Mouse (Mus musculus) embryonic facial prominence, embryonic 12.5 days (tissue): ENCODE measurements around the gene Cox10. TPM values are rescaled to one million over a fixed set of nuclear protein-coding genes. Genes with fewer than 3 reads are reported as not detected.

ENCODE experiments used
- ATAC-seq: fragments of 200-750 bp; cut with Nextera tagmentation; 2 replicates; pipeline ENCODE4 v1.8.0; 2017; ENCODE audit not compliant: insufficient number of reproducible peaks, insufficient read depth, low FRiP score, low TSS enrichment
- H3K27ac ChIP-seq: fragments of 300-500 bp; sonication (generic); 2 replicates; pipeline ENCODE4 v1.5.1; 2016; ENCODE audit warnings: mild to moderate bottlenecking
- H3K27me3 ChIP-seq: fragments of 300-500 bp; sonication (generic); 2 replicates; pipeline ENCODE4 v1.6.1; 2016; ENCODE audit warnings: mild to moderate bottlenecking, moderate library complexity
- H3K36me3 ChIP-seq: fragments of 300-500 bp; sonication (generic); 2 replicates; pipeline ENCODE4 v1.6.1; 2016; ENCODE audit warnings: mild to moderate bottlenecking
- H3K4me1 ChIP-seq: fragments of 300-500 bp; sonication (generic); 2 replicates; pipeline ENCODE4 v1.6.1; 2016
- H3K4me2 ChIP-seq: fragments of 300-500 bp; sonication (generic); replicated peaks from 2 replicates; pipeline ENCODE4 v1.6.1; 2016; ENCODE audit warnings: mild to moderate bottlenecking, moderate library complexity
- H3K4me3 ChIP-seq: fragments of 300-500 bp; sonication (generic); 2 replicates; pipeline ENCODE4 v1.5.1; 2016; ENCODE audit warnings: mild to moderate bottlenecking
- H3K9ac ChIP-seq: fragments of 300-500 bp; sonication (generic); 2 replicates; pipeline ENCODE4 v1.6.1; 2016; ENCODE audit warnings: mild to moderate bottlenecking, moderate library complexity
- H3K9me3 ChIP-seq: fragments of 300-500 bp; sonication (generic); 2 replicates; pipeline ENCODE4 v1.6.1; 2016; ENCODE audit warnings: mild to moderate bottlenecking, moderate library complexity
- WGBS: fragments of 180-500 bp; shearing (Covaris S2); methylation state at CpG from one replicate; pipeline ENCODE4 v1.1.7; 2016; 5-methylcytosine and 5-hydroxymethylcytosine counted together
- polyA plus RNA-seq: library from polyadenylated mRNA; unstranded; fragments of >200 nt; fragmentation: Nextera tagmentation; extraction: Ambion mirVana; gene quantifications from 2 replicates; pipeline ENCODE4 v1.2.1, GENCODE M21; 2016

The Cox10 gene
- polyA plus RNA-seq, 1 experiment from 2014 or later = 26.4 TPM

DNA sequence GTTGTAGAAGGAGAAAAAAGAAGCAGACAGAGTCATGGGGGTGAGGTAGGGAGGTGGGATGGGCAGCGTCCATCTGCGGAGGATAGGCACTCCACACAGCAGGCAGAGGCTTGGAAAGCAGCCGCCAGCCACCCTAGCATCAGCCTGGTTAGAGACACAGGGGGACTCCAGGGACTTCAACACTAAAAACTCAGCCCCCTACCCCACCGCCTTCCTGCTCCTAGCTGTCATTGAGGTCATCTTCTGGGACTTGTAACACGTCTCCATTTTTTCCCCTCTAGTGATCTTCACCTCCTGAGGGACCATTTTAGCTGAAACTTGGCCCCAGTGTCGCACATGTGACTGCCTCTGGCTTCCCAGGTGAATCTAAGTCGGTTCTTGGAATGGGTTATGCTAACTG, 88.5 kb downstream of the Cox10 start:
- no peak for ATAC-seq
- Histone ChIP-seq H3K9me3 (no peaks in the 10 kb centered on the region), H3K27ac (no peak overlapping the region), H3K4me2 (no peak overlapping the region), H3K36me3 (no peaks in the 10 kb centered on the region), H3K27me3 (no peaks in the 10 kb centered on the region), H3K9ac (no peak overlapping the region), H3K4me3 (no peak overlapping the region), H3K4me1 (0 out of 2 replicates have a peak, but pooled peaks cover 4% of the 10 kb centered on the region)
- WGBS = 86% methylated on average over 7 of the region's 7 CpGs

DNA sequence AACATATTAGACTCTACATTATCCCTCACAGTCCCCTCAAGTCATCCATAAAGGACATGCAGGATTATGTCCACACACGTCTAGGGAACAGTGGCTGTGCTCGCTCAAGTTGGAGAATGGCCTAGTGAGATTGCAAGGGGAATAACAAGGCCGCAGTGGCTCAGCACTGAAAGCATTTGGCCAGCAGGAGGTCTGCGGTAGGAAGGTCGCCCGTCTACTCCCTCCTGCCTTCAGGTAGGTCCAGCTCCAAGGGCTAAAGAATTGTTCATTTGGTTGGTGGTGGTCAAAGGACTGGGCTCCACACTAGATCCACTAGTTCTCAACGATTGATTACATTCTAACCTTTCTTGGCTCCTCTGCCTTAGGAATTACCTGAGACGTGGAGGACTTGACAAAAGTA, 89.0 kb downstream of the Cox10 start:
- 85% methylated on average over 8 of the region's 8 CpGs for WGBS
- 0 out of 2 replicates have a peak, but pooled peaks cover 4% of the 10 kb centered on the region for H3K4me1 ChIP-seq
- no peak for ATAC-seq
- no peak overlapping the region for H3K4me2 ChIP-seq
- H3K9me3 ChIP-seq = no peaks in the 10 kb centered on the region
- no peak overlapping the region for H3K4me3 ChIP-seq
- no peak overlapping the region for H3K27ac ChIP-seq
- H3K36me3 ChIP-seq = no peaks in the 10 kb centered on the region
- H3K9ac ChIP-seq = no peak overlapping the region
- no peaks in the 10 kb centered on the region for H3K27me3 ChIP-seq

DNA sequence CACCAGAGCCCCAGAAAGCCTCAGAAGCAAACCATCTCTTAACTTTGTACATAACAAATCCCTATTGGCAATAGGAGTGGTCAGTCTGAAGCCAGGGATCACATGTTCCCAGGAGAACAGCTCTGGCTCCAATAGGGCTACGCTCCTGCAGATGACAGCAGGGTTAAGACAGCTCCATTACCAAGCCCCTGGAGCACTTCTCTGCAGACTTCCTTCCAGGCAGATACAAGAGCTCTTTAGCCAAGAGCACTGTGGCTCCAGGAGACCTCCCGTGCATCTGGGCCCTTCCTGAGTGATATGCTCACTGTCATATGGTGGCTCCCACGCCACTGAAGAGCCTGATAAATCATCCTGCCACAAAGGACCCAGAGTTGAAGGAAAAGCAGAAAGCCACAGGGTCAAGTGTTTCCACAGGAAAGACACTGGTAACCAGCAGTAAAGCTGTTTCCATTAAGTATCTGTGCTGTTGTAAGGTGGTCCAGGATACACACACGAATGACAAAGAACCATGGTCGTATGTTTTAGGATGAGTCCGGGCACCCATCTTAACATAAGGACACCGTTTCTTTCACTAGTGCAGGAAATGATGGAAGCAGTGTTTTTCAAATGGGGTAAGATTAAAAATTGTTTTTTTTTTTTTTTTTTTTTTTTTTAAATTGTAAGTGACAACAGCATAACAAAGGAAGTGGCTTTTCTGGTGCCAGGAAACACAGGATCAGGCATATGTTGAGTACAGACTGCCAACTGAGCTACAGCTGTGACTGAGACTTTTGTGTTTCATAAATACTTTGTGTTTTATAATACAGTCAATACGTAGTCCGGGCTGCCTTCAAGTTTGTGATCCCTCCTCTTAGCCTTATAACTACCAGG, 90.0 kb downstream of the Cox10 start:
- no peaks in the 10 kb centered on the region for H3K9me3 ChIP-seq
- 0 out of 2 replicates have a peak, but pooled peaks cover 4% of the 10 kb centered on the region for H3K4me1 ChIP-seq
- 79% methylated on average over 9 of the region's 9 CpGs for WGBS
- no peaks in the 10 kb centered on the region for H3K36me3 ChIP-seq
- no peak for ATAC-seq
- H3K27me3 ChIP-seq = no peaks in the 10 kb centered on the region
- H3K4me2 ChIP-seq = no peak overlapping the region
- H3K9ac ChIP-seq = no peak overlapping the region
- H3K27ac ChIP-seq = no peak overlapping the region
- H3K4me3 ChIP-seq = no peak overlapping the region

DNA sequence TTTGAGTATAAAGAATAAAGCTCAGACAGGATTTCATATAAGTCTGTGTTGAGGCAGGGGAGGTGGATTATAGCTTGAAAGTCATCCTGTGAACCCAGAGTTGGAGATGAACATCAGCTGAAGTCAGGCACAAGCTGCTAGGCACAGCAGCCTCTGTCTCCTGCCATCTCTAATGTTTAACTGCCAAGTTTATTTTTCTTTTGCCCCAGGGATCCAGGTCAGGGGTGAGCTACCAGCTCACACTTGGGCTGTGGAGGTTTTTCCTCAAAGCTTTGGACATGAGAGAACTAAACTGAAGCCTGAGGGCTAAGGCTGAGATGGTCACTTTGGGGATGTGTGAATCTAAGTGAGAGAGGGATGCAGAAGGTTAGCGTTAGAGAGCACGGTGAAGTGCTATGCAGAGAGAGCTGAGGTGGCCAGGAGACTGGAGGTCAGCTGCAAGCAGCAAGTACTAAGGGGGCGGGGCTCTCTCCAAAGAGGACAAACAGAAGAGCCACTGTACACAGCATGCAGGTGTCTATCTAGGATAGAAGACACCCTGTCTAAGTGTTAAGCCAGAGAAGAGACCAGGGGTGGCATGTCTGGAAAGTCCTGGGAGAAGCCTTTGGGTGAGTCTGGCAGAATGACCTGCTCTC, 91.1 kb downstream of the Cox10 start:
- H3K27me3 ChIP-seq = no peaks in the 10 kb centered on the region
- H3K9ac ChIP-seq = no peak overlapping the region
- 71% methylated on average over 3 of the region's 3 CpGs for WGBS
- H3K27ac ChIP-seq = no peak overlapping the region
- H3K36me3 ChIP-seq = no peaks in the 10 kb centered on the region
- H3K4me3 ChIP-seq = no peak overlapping the region
- 0 out of 2 replicates have a peak, but pooled peaks cover 4% of the 10 kb centered on the region for H3K4me1 ChIP-seq
- no peak for ATAC-seq
- H3K4me2 ChIP-seq = no peak overlapping the region
- no peaks in the 10 kb centered on the region for H3K9me3 ChIP-seq

DNA sequence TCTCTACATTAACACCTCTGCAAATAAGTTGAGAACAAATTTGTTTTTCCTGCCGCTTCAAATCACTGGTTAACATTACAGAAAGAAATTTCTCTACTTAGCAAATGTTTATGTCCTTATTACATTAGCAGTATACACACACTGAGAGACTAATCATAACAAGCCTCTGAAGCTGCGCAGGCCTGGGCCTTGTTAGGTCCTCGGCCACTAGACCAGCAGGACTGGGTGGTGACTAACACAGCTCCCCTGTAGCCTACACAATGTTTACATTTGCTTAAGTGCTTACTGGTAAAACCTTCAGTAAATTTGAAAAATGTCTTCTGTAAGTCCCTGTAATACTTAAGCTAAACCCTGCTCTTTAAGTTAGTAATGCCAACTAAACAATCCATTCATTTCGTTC, 92.6 kb downstream of the Cox10 start:
- no peaks in the 10 kb centered on the region for H3K9me3 ChIP-seq
- H3K36me3 ChIP-seq = no peaks in the 10 kb centered on the region
- H3K4me2 ChIP-seq = no peak overlapping the region
- no peak overlapping the region for H3K9ac ChIP-seq
- H3K27me3 ChIP-seq = no peaks in the 10 kb centered on the region
- no peak overlapping the region for H3K27ac ChIP-seq
- H3K4me3 ChIP-seq = no peak overlapping the region
- 63% methylated on average over 4 of the region's 4 CpGs for WGBS
- 0 out of 2 replicates have a peak, but pooled peaks cover 9% of the 10 kb centered on the region for H3K4me1 ChIP-seq
- ATAC-seq = no peak

DNA sequence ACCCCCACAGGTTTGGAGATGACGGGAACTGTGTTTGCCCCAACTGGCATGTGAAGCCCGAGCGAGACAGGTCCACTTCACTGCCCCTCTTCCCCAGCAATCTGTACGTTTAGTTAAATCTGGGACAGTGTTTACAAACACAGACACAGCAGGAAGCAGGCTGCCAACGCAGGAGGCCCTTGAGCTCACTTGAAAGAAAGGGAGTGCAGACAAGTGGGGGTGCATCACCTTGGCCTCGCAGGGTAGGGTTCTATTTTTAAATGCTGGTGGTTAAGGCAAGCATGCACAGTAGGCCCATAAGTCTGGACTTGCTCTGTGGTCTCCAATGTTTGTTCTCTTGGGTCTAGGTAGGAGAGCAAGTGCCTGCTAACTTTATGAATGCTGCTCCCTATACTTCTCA, 93.8 kb downstream of the Cox10 start:
- no peak overlapping the region for H3K27ac ChIP-seq
- H3K9ac ChIP-seq = no peak overlapping the region
- no peaks in the 10 kb centered on the region for H3K9me3 ChIP-seq
- no peaks in the 10 kb centered on the region for H3K36me3 ChIP-seq
- 76% methylated on average over 6 of the region's 6 CpGs for WGBS
- H3K4me2 ChIP-seq = no peak overlapping the region
- no peaks in the 10 kb centered on the region for H3K27me3 ChIP-seq
- H3K4me3 ChIP-seq = no peak overlapping the region
- H3K4me1 ChIP-seq = 0 out of 2 replicates have a peak, but pooled peaks cover 9% of the 10 kb centered on the region
- ATAC-seq = no peak

DNA sequence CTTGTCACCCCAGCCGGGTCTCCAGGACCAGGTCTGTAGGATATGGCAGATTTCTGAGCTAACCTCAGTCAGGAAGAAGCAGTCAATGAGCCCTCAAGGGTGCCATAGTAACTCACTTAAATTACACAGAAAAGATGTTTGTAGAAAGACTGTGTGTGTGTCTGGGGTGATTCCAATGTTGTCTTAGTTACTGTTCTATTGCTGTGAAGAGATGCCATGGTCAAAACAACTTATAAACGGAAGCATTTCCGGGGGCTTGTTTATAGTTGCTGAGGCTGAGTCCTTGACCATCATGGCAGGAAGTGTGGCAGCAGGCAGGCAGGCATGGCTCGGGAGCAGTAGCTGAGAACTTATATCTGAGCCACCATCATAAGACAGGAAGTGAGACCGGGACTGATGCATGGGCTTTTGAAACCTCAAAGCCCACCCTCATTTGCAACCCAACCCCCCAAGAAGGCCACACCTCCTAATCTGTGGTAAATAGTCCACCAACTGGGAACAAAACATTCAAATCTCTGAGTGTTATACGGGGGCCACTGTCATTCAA, 94.6 kb downstream of the Cox10 start:
- Histone ChIP-seq H3K9ac (no peak overlapping the region), H3K27ac (no peak overlapping the region), H3K4me3 (no peak overlapping the region), H3K9me3 (no peaks in the 10 kb centered on the region), H3K4me2 (no peak overlapping the region), H3K36me3 (no peaks in the 10 kb centered on the region), H3K4me1 (0 out of 2 replicates have a peak, but pooled peaks cover 9% of the 10 kb centered on the region), H3K27me3 (no peaks in the 10 kb centered on the region)
- ATAC-seq = no peak
- 75% methylated on average over 6 of the region's 6 CpGs for WGBS

DNA sequence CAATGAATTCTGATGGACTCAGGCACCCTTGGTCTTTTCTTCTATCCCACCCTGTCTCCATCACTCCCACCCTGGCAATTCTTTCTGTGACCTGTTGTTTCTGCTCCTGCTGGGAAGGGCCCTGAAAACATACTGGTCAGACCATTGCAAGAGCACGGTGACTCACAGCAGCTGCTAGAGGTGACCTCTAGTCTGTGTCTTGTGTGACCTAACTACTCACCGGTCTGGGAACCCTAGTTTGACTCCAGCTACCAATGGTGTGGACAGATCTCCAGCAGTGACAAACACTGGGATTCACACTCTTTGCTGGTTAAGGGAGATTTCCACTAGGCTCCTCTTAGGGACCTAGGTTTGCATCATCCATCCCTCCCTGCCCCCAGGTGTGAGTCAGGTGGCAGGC, 101.5 kb downstream of the Cox10 start:
- Histone ChIP-seq H3K9ac (no peak overlapping the region), H3K9me3 (no peaks in the 10 kb centered on the region), H3K4me3 (no peak overlapping the region), H3K4me2 (no peak overlapping the region), H3K27ac (no peak overlapping the region), H3K27me3 (no peaks in the 10 kb centered on the region), H3K36me3 (peaks cover 14% of the 10 kb centered on the region; the same call in 1 of the 2 replicates), H3K4me1 (0 out of 2 replicates have a peak, but pooled peaks cover 5% of the 10 kb centered on the region)
- WGBS = 67% methylated on average over 2 of the region's 2 CpGs
- no peak for ATAC-seq

DNA sequence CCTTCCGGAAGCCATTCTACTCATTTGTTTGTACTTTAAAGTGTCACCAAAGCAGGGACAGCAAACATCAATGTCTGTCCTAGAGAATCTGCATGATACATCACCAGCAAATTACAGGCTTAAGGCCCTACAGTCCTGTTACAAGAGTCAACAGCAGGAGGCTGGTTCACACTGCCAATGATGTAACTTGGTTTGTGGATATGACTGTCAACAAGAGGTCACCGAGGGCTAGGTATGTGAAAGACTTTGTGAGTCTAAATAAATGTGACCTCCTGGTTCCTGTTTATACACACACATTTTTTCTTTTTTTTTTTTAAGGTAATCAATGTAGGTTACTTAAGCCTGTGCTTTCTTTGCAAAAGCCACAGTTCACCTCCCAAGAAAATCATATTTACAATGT, 102.5 kb downstream of the Cox10 start:
- no peak overlapping the region for H3K4me2 ChIP-seq
- 86% methylated on average over 2 of the region's 2 CpGs for WGBS
- no peak overlapping the region for H3K9ac ChIP-seq
- H3K27ac ChIP-seq = no peak overlapping the region
- no peak overlapping the region for H3K4me3 ChIP-seq
- no peak for ATAC-seq
- H3K4me1 ChIP-seq = no peaks in the 10 kb centered on the region
- H3K9me3 ChIP-seq = no peaks in the 10 kb centered on the region
- peaks cover 14% of the 10 kb centered on the region; the same call in 1 of the 2 replicates for H3K36me3 ChIP-seq
- no peaks in the 10 kb centered on the region for H3K27me3 ChIP-seq

DNA sequence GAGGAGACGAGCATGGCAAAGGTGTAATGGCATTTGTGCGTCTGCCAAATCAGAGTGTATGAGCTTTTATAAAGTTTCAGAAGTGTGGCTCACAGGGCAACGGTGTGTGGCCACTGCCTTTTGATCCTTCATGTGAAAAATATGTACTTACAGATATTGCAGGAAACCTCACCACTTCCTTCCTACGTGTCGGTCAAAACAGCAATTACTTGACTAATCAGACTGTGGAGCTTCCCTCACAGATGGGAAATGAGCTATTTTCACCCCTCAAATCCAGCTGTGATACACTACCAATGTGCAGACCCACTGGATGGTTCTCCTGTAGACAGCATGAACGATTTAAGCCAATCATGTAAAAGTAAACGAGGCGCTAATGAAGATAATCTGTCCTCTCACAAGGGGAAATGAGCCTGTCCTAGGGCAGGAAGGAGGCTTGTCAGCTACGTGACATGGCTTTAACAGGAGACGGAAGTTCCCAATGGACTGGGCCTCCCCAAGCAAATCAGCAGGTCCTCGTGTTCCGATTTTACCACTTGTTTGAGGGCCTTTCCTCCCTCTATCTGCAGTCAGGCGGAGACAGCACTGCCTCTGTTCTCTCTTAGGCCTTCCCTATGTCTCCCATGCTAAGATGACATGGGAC, 103.9 kb downstream of the Cox10 start:
- Histone ChIP-seq H3K4me2 (no peak overlapping the region), H3K36me3 (peaks cover 14% of the 10 kb centered on the region; the same call in 1 of the 2 replicates), H3K27ac (no peak overlapping the region), H3K4me3 (no peak overlapping the region), H3K9ac (no peak overlapping the region), H3K9me3 (no peaks in the 10 kb centered on the region), H3K27me3 (no peaks in the 10 kb centered on the region), H3K4me1 (no peaks in the 10 kb centered on the region)
- no peak for ATAC-seq
- WGBS = 72% methylated on average over 13 of the region's 13 CpGs

DNA sequence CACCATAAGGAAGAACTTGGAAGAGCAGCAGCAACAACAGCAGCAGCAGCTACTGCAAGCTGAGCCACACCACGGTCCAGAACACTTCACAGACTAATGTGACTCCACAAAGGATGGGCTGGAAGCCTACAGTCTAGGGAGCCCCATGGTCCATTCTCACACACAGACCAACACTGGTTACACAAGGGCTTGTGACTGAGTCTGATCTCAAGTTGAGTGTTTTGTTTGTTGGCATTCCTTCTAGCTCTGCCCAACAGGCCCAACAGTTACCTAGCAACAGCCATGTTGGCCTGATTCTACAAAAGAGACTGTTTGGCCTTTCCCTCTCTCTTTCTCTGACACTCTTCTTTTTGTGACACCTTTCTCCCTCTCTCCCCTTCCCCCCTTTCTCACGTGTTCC, 105.3 kb downstream of the Cox10 start:
- H3K4me1 ChIP-seq = peaks cover 9% of the 10 kb centered on the region

More for the DNA sequence above, 105.3 kb downstream of the Cox10 start:
- H3K27me3 ChIP-seq = no peaks in the 10 kb centered on the region
- H3K9me3 ChIP-seq = no peaks in the 10 kb centered on the region
- H3K4me3 ChIP-seq = no peak overlapping the region
- H3K36me3 ChIP-seq = peaks cover 14% of the 10 kb centered on the region; the same call in 1 of the 2 replicates
- no peak overlapping the region for H3K4me2 ChIP-seq
- ATAC-seq = no peak
- H3K27ac ChIP-seq = no peak overlapping the region
- no peak overlapping the region for H3K9ac ChIP-seq
- WGBS = 89% methylated on average over 2 of the region's 2 CpGs
